Mouse (Mus musculus) lung, postnatal 14 days (tissue): ENCODE measurements at regions not wholly inside any gene's neighbourhood (a gene's known extent, or its start where the extent isn't known, plus 50 kb on each side); places are given as distances from the start of the nearest gene placed in this dataset.

Source experiments
- DNase-seq: peaks from one replicate; pipeline ENCODE4 v3.0.0; 2021

GRCm38 (mm10) chr14:60439106-60439505, 66.0 kb downstream of the Amer2 start:
- no peak for DNase-seq

GRCm38 (mm10) chr14:60443821-60444551, 70.9 kb downstream of the Amer2 start:
- DNase-seq: no peak

GRCm38 (mm10) chr14:60444552-60444937, 71.5 kb downstream of the Amer2 start:
- no peak for DNase-seq

GRCm38 (mm10) chr14:60446037-60446436, 73.0 kb downstream of the Amer2 start:
- no peak for DNase-seq

GRCm38 (mm10) chr14:60451216-60451615, 78.2 kb downstream of the Amer2 start:
- DNase-seq: no peak

DNA sequence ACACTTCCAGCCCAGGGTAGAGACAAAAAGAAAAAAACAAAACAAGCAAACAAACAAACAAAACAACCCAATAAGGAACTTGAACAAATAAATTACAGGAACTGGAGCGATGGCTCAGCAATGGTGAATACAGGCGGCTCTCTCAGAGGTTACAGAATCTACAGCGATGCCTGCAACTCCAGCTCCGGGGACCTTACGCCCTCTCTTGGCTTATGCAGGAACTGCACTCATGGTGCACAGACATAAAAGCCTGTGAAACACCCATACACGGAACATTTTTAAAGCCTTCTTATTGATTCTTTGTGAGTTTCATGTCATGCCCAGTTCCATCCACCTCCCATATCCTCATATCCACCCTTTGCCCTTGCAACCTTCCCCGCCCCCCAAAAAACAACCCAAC, 78.6 kb downstream of the Amer2 start:
- no peak for DNase-seq

- DNase-seq: no peak
Measured at GRCm38 (mm10) chr14:60456767-60457166, 83.7 kb downstream of the Amer2 start.

DNA sequence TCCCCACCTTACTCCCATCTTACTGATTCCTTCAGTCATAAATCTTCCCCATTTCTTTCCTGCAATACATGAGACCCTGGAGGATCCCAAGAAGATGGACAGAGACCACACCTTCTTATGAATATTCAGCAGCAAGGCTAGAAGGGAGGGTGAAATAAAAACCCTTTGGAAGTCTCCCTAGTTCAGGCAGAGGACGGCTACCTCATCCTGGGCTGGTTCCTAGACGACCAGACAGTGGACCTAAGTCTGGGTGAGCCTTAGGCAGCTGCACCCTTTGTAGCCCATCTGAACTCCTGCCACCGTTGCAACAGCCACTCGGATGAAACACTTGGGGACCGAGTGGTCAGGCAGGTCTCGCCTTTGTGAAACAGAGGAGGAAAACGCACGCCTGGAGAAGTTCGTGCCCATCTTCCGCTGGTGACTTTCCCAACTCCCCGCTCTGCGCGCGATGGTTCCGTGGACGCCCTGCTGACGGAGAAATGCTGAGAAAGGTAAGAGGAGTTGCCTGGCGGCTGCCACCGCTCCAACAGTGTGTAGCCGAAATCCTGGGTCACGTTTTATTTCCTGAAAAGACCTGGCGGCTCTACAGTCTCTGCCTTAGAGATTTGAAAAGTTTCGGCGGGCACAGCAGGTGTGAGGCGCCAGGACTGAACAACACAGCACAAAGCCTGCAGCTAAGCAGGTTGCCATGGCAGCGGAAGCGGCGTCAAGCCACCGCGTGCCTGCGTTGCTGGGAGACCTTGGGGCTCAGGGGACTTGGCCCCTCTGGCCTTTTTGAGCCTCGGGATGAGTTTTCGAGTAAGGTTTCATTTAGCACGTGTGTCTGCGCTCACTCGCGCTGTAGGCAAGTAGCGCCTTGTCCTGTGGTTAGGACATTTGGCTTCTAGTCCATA, 112.2 kb downstream of the Amer2 start:
- peak; percentile 30 for DNase-seq

DNA sequence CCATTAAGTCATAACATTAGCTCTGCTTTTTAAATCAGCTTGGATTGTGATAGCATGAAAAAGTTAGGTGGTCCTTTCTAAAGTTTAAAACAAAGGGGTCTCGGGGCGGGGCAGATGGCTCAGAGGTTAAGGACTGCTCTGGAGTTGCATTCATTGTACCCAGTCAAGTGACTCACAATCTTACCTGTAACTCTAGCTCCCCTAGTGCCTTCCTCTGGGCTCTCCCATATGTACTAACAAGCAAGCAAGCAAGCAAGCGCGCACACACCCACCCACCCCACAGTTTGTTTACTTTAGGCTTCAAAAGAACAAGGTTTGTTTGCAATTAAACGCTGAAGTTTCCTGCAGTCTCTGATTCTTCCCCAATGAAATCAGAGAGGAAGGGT, 112.8 kb downstream of the Amer2 start:
- DNase-seq: no peak

DNA sequence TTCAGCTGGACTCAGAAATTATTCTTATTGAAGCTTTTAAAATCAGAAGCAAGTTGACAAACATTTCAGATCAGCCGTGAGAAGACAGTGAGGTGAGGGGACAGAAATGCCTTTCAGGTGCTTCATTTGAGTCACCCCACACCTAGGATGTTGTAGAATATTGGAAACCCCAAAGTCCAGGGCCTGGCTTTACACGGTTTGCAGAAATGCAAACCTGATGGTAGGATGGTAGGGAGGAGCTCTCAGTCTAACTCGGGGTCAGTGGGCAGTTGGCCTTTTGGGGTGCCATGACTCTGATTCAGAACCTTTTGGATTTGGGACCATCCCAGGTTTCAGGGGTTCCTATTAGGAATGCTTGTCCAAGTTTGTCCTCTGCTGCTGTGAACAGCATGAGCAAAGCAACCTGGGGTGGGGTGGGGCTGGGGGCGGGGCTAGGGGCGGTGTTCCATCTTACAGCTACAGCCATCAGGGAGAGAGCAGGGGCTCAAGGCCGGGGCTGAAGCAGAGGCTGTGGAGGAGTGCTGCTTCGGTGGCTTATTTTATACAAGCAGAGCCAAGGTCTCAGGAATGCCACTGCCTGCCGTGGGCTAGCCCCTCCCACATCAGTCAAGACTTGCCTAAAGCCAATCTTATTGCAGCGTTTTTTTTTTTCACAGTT, 113.3 kb downstream of the Amer2 start:
- no peak for DNase-seq

DNA sequence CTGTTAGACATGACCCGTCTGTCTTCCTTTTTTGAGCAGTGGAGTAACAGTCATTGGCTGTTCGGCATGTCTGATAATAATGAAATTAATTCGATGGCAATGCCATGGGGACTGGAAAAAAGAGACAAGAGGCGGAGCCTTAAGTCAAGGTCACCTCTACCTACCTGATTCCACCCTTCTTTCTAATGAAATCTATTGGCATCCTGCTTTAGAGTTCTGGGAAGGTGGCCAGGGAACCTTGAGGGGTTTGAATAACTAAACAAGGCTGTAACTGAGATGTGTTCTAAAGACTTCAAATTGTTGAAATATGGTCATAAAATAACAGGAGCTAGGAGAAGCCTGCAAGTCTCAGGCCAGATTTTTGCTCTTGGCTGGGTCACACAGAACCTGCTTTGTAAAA, 116.1 kb downstream of the Amer2 start:
- DNase-seq: no peak

DNA sequence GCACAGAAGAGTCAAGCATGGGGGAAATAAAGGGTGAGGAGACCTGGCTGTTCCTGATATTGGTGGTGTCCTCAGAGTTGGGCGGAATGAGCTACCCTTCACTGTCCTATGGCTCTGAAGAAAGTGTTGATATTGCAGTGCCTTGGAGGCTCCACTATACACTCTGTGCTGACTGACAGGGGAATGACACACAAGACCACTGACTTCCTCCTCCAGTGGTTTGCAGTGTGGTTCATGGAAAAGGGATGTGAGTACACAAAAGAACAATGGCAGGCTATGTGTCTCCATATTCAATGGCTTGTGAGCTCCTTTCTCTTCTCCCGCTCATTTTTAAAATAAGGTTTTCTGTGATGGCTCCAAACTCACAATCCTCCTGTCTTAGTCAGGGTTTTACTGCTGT, 117.8 kb downstream of the Amer2 start:
- DNase-seq: no peak

DNA sequence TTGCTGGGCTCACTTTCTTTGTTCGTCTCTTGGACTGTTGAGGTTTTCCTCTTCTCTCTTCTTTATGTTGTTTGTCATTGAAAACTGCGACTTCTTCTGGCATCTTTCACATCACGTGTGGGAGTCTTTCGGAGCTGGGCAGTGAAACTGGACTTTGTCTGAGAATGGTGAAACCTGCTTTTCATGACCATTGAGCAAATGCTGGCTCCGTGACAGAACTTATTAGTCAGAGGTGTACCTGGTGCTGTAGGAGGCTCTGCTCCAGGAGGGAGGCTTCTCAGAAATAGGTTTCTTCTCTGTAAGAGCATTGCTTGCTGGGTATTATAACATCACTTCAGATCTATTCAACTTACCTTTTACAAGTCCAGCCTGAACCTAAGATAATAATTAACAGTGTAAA, 122.4 kb downstream of the Amer2 start:
- DNase-seq: no peak

- no peak for DNase-seq
Measured at GRCm38 (mm10) chr14:60502552-60502951, 129.5 kb downstream of the Amer2 start.

GRCm38 (mm10) chr14:60505066-60505465, 128.7 kb upstream of the Spata13 start:
- DNase-seq: no peak

GRCm38 (mm10) chr14:60506296-60506695, 127.5 kb upstream of the Spata13 start:
- DNase-seq: no peak

DNA sequence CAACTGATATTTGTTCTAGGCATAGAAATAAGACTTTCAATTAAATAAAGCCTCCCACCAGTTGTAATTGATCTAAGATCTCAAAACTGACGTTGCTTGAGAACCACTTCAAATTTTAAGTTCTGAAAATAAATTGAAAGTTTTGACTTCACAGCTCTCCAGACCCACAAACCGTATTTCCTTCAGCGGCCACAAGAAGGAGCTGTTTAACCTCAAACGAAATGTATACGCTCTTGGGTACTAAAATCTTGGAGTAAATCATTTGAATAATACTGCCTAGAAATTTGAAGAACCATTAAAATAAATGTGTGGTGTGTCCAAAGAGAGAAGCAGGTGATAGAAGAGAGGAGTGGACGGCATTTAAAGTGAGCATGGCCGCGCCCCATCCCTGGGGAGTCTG, 120.2 kb upstream of the Spata13 start:
- DNase-seq: peak; percentile 35

DNA sequence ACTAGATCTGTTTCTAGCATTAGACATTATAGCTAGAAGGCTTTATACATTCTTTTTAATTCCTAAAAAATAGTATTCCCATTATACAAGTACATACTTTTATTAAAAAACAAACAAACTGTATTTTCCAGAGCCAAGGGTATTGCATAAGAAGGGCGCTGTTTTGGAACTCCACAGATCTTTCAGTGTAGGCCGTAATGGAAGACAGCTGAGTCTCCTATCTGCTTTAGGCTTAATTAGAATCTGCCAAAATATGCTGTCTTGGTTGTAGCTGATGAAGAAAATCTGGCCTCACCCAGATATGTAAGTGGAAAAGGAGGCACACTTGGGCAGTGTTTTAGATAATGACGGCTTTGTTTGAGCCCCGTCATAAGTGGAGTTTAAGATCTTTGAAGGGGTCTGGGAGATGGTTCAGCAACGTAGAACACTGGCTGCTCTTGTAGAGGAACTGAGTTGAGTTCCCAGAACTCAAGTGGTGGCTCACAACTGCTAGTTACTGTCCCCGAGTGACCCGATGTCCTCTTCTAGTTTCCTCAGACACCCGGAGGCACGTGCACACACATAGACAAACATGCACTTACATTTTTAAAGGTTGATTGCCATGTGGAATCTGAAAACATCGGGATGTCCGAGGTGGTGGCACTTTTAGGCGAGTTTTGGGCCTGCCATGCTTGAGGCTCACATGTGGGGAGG, 118.6 kb upstream of the Spata13 start:
- no peak for DNase-seq

DNA sequence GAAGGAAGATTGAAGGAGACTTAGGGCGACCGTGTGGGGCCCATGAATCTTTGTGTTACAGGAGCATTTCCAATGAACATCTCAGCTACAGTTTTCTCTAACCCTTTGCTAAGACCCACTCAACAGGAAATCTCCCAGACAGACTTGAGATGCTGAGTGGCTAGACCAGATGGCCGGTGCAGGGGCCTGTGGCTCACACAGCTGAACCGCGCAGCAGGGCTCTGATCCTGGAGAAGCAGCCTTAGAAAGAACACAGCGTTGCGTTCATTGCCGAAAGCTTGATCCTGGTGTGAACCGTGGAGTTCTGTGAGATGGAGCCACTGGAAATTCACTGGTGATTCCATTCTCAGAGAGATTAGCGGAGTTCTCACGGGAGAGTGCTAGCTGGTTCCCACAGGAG, 115.9 kb upstream of the Spata13 start:
- no peak for DNase-seq

GRCm38 (mm10) chr14:60523010-60523409, 110.8 kb upstream of the Spata13 start:
- DNase-seq: no peak

- no peak for DNase-seq
Measured at GRCm38 (mm10) chr14:60524869-60525268, 108.9 kb upstream of the Spata13 start.

- peak; percentile 86 for DNase-seq
Measured at GRCm38 (mm10) chr14:60525284-60525962, 108.4 kb upstream of the Spata13 start.

DNA sequence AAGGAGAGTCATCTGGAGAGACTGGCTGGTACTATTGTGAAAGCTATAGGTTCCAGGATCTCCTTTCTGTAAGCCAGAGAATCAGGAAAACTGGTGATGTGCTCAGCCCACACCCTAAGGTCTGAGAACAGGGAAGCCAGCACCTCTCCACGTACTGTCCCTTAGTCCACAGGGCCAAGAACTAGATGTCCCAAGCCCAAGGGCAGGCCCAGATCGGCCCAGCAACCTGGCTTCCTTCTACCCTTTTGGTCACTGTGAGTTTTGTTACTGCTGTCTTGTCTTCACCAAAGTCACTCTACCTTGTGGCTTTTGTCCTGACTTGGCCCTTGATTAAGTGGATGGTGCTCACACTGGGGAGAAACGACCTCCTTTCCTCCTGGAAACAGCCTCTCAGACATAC, 107.8 kb upstream of the Spata13 start:
- DNase-seq: no peak
